Mouse (Mus musculus): ENCODE results near the gene 4930438A08Rik.

The 4930438A08Rik gene

GRCm38 (mm10) chr11:58329906-58330275 lies 55.3 kb downstream of the 4930438A08Rik start:
- no peak for DNase-seq

GRCm38 (mm10) chr11:58330276-58331148 lies 55.9 kb downstream of the 4930438A08Rik start, which contains the start of the genes Zfp672 and Sh3bp5l:
Gene Zfp672, minus strand, starts transcription at chr11:58330339.
Gene Sh3bp5l, plus strand, starts transcription at chr11:58330724.
- DNase-seq, result peak; percentile 90 to 92

GRCm38 (mm10) chr11:58331149-58331495 lies 56.5 kb downstream of the 4930438A08Rik start:
- DNase-seq, result no peak

GRCm38 (mm10) chr11:58331546-58331945 lies 56.9 kb downstream of the 4930438A08Rik start:
- DNase-seq, result no peak

GRCm38 (mm10) chr11:58334746-58335145 lies 60.1 kb downstream of the 4930438A08Rik start:
- no peak for DNase-seq
